Mouse (Mus musculus) gastrocnemius, postnatal 4 days (tissue): Measurements from ENCODE around the gene Clvs2. TPM values are rescaled to one million over a fixed set of nuclear protein-coding genes. Genes with fewer than 3 reads are reported as not detected.

Experiments
- DNase-seq, 2 experiments: peaks; one replicate each; pipeline ENCODE4 v3.0.0; 2021 to 2022; ENCODE audit warnings: low spot score in 2 of 2, mixed read lengths in 2 of 2
- long read RNA-seq, 2 experiments: library from polyadenylated mRNA; stranded (forward); transcript quantifications; one replicate each; pipeline ENCODE4 v2.0.0; 2021
- total RNA-seq, 2 experiments: library from RNA; stranded (reverse); gene quantifications; 2 replicates each; pipeline ENCODE4 v1.2.3; 2021

Clvs2 gene
- under 1 TPM; 0.17 to 0.21 TPM for total RNA-seq
- long read RNA-seq, experiment 1 = 0 reads
- long read RNA-seq, experiment 2 = 0 reads

GRCm38 (mm10) chr10:33624131-33624879 lies at the start of gene Clvs2:
TSS of gene Clvs2 (minus strand) at chr10:33624769.
- peak; percentile 27 to 32 for DNase-seq

DNA sequence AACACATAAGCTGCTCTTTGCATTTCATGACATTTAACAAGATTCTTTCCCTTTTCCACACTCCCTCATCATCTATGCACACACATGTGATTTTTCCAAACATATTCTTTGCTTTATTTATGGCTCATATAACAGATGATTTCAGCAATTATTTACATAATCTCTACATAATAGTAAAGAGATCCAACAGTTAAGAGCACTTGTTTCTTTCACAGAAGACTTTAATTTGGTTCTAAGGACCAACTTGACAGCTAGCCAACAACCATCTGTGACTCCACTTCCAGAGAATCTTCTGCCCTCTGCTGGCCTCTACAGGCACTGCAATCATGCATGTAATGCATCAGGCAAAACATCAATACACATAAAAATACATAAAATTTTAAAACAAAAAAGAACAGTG lies 28.6 kb upstream of the Clvs2 start:
- peak; percentile 39 to 77 for DNase-seq

DNA sequence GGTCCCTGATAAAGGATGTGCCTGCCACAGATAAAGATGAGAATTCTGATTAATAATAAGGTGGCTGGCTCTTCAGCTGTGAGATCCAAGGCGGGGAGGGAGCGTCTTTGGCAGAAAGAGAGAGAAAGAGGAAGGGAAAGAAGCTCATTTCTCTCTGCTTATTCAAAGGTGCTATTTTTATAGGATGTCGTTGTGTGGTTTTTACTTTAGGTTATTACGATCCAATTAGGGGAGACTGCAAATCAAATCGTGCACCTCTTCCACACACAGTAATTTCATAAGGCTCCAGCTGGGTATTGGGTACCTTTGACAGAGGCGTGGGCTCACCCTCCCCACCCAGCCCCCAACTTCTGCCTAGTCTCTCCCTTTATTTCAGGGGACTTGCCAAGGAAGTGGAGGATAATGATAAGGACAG lies 985 bp downstream of the Clvs2 start:
- DNase-seq = no peak

DNA sequence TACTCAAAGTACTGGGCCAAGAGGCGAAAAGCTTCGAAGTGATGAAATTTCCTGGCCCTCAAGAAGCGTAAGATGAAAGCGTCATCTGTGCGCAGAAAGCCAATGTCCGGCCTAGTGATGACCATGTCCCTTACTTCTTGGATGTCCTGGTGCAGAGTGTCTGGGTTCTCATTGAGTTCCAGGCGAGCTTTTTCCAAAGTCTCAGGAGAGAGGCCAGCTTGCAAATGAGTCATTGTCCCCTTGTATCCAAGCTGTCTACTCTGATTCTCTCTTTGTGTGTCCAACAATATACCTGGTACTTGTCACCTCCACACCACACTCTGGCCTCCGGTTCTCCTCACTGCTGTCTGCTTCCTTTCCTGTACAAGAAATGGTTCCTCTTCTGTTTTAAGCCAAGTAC lies 1.9 kb downstream of the Clvs2 start:
- no peak for DNase-seq

DNA sequence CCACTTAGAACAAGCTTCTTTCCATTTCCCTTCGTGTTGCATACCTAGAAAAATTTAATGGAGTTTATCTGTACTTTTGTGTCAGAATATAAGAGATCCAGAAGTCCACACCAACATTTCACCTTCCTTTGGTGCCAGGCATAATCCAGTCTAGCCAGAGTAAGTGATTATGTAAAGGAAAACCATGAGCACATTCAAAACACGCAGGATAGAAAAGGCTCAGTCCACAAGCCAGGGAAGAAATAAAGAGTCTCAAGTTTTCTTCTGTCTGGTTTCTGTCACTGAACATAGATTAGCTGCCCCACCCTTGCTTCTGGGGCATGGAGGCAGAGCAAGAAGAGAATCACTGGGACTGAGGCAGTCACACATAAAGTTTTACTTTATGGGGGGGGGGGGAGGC lies 8.4 kb downstream of the Clvs2 start:
- DNase-seq = no peak

DNA sequence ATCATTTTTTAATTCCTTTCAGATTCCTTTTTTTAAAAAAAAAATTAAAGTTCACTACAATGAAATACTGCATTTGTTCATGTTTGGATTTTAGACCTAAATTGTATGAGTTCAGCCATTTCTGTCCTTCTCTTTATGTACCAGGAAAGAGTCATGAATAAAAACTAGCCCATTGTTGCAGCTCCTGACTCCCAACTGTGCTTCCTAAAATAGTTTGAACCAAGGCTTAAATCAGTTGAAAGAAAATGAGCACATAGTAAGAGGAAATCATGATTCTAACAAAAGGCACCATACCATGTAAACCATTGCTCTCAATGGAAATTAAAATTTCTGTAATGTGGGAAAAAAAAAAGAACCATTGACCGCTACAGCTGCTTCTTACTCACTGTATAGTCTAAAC lies 11.4 kb downstream of the Clvs2 start:
- DNase-seq = no peak

- DNase-seq = peak in 1 of 2 experiments; percentile 8
These were observed 31.8 kb downstream of the Clvs2 start for GRCm38 (mm10) chr10:33592732-33593131.

DNA sequence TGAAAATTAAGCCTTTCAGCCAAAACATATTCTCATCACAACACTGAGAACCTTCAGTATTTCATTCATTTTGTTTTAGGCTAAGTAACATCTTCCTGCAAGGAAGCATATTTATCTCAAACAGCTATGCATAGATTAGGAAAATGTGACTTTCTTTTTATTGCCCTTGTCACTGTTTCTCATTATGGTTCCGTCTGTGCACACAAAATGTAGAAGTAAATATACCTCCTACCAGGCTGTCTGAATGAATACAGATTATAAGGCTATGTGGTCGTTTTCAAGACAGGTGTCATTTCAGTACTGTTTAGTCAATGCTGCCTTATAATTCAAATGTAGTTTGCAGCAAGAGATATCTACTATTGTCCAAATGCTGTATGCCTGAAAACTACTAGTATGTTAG lies 35.8 kb downstream of the Clvs2 start:
- DNase-seq = no peak

GRCm38 (mm10) chr10:33587118-33587517 lies 37.5 kb downstream of the Clvs2 start:
- DNase-seq = no peak

DNA sequence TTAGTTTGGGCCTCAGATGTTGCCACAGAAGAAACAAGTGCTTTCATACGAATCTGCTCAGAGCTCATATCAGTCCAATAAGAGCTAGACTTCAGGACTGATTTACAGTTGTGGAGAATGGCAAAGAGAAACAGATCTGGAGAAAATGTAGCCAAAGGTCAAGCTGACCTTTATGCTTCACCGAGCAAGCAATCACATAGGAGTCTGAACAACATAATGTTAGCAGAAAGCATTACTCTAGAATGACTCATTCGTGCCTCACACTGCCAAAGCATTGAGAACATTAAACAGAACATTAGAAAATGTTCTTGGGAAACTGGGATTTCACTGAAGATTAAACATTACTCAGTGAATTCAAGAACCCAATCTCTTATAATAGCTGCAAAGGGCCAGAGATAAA lies 66.5 kb downstream of the Clvs2 start:
- no peak for DNase-seq

DNA sequence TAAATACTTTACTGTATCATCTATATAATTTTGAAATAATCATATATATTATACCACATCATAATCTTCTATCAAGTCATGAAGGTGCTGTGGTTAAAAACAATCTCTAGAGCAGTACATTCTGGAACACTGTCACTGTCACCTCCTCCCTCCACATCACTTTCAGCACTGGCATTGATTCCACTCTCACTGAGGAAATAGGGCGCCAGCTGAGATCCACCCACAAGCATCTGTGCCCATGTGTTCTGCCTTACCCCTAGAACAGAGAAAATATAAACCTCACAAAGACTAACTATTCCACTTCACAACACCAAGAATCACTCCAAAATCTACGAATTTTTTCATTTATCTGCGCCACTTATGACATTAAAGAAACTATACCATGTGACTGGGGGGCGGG lies 84.2 kb downstream of the Clvs2 start:
- no peak for DNase-seq

Other genes starting within 250 kb of the Clvs2 start
- not detected for gene Sult3a2, start 161.9 kb upstream of the Clvs2 start, total RNA-seq
- not detected for gene Sult3a1, start 233.0 kb upstream of the Clvs2 start, total RNA-seq